Mouse (Mus musculus) intestine, embryonic 15.5 days (tissue): ENCODE results near the gene Erlin1. TPM values are rescaled to one million over a fixed set of nuclear protein-coding genes. Genes with fewer than 3 reads are reported as not detected.
A peak's percentile ranks its signal among the peaks of the same experiment; 100 is the strongest.

Experiments
- ATAC-seq: fragments of 200-750 bp; cut with Nextera tagmentation; 2 replicates; pipeline ENCODE4 v1.8.0; 2017; ENCODE audit warnings: moderate TSS enrichment, moderate library complexity
- H3K27ac ChIP-seq: fragments of 300-500 bp; sonication (generic); 2 replicates; pipeline ENCODE4 v1.5.1; 2015; ENCODE audit warnings: mild to moderate bottlenecking, inconsistent platforms
- H3K27me3 ChIP-seq: fragments of 300-500 bp; sonication (generic); replicated peaks from 2 replicates; pipeline ENCODE4 v1.6.1; 2015; ENCODE audit warnings: inconsistent platforms
- H3K36me3 ChIP-seq: fragments of 300-500 bp; sonication (generic); 2 replicates; pipeline ENCODE4 v1.6.1; 2015; ENCODE audit warnings: inconsistent platforms
- H3K4me1 ChIP-seq: fragments of 300-500 bp; sonication (generic); replicated peaks from 2 replicates; pipeline ENCODE4 v1.6.1; 2015; ENCODE audit warnings: inconsistent platforms
- H3K4me2 ChIP-seq: fragments of 300-500 bp; sonication (generic); replicated peaks from 2 replicates; pipeline ENCODE4 v1.6.1; 2015; ENCODE audit warnings: mild to moderate bottlenecking, inconsistent platforms
- H3K4me3 ChIP-seq: fragments of 300-500 bp; sonication (generic); replicated peaks from 2 replicates; pipeline ENCODE4 v1.5.1; 2015; ENCODE audit warnings: inconsistent platforms
- H3K9ac ChIP-seq: fragments of 300-500 bp; sonication (generic); 2 replicates; pipeline ENCODE4 v1.6.1; 2015; ENCODE audit warnings: inconsistent platforms
- H3K9me3 ChIP-seq: fragments of 300-500 bp; sonication (generic); 2 replicates; pipeline ENCODE4 v1.6.1; 2016; ENCODE audit warnings: inconsistent platforms
- WGBS: fragments of 180-500 bp; shearing (Covaris S2); methylation state at CpG from one replicate; pipeline ENCODE4 v1.1.7; 2015; 5-methylcytosine and 5-hydroxymethylcytosine counted together
- polyA plus RNA-seq: library from polyadenylated mRNA; unstranded; fragments of >200 nt; fragmentation: Nextera tagmentation; extraction: Ambion mirVana; gene quantifications from 2 replicates; pipeline ENCODE4 v1.2.1, GENCODE M21; 2015

Erlin1 gene
- polyA plus RNA-seq, 1 experiment from 2014 or later: 38.4 TPM

DNA sequence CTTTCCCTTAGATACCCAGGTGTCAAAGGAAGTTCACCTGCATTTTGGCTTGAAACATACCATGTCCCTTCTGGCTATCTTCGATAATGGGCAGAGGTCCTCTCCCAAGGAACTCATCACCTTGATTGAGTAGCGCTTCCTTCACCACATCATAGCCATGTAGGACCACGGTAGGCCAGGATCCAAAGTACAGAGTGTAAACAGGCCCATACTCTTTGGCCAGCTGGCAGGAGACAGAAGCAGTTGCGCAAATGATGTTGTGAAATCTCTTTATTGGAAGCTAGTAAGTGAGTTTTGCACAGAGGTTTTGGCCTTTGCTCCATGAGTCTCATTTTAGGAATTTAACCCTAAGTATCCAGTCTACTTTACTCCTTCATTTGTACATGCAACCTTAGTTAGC, 48.1 kb downstream of the Erlin1 start:
- no peaks in the 10 kb centered on the region for H3K9me3 ChIP-seq
- H3K27ac ChIP-seq: no peak overlapping the region
- 65% methylated on average over 4 of the region's 4 CpGs for WGBS
- no peaks in the 10 kb centered on the region for H3K36me3 ChIP-seq
- peak; percentile 66 for ATAC-seq
- H3K4me1 ChIP-seq: no peaks in the 10 kb centered on the region
- no peak overlapping the region for H3K4me2 ChIP-seq
- H3K27me3 ChIP-seq: no peaks in the 10 kb centered on the region
- H3K4me3 ChIP-seq: no peak overlapping the region
- no peak overlapping the region for H3K9ac ChIP-seq

GRCm38 (mm10) chr19:44019739-44020138, 49.8 kb downstream of the Erlin1 start:
- H3K4me1 ChIP-seq: no peaks in the 10 kb centered on the region
- H3K4me3 ChIP-seq: no peak overlapping the region
- WGBS: 57% methylated on average over 7 of the region's 7 CpGs
- no peak overlapping the region for H3K9ac ChIP-seq
- no peaks in the 10 kb centered on the region for H3K27me3 ChIP-seq
- H3K9me3 ChIP-seq: no peaks in the 10 kb centered on the region
- H3K27ac ChIP-seq: no peak overlapping the region
- no peak for ATAC-seq
- no peaks in the 10 kb centered on the region for H3K36me3 ChIP-seq
- no peak overlapping the region for H3K4me2 ChIP-seq

- no peak overlapping the region for H3K4me3 ChIP-seq
- H3K9me3 ChIP-seq: no peaks in the 10 kb centered on the region
- no peak overlapping the region for H3K27ac ChIP-seq
- no peaks in the 10 kb centered on the region for H3K27me3 ChIP-seq
- no peaks in the 10 kb centered on the region for H3K4me1 ChIP-seq
- no peak overlapping the region for H3K4me2 ChIP-seq
- H3K36me3 ChIP-seq: no peaks in the 10 kb centered on the region
- 52% methylated on average over 6 of the region's 6 CpGs for WGBS
- H3K9ac ChIP-seq: no peak overlapping the region
- ATAC-seq: peak; percentile 51; the same call in 1 of the 2 replicates
These were observed 55.7 kb downstream of the Erlin1 start for GRCm38 (mm10) chr19:44013862-44014261.

- H3K4me1 ChIP-seq: no peaks in the 10 kb centered on the region; the same call in 1 of the 2 replicates
- peak; percentile 63 for ATAC-seq
- no peaks in the 10 kb centered on the region for H3K27me3 ChIP-seq
- 0 out of 2 replicates have a peak overlapping the region, but pooled peaks have one; percentile 12 for H3K4me2 ChIP-seq
- H3K4me3 ChIP-seq: no peak overlapping the region
- H3K9ac ChIP-seq: no peak overlapping the region
- no peaks in the 10 kb centered on the region for H3K36me3 ChIP-seq
- 34% methylated on average over 15 of the region's 15 CpGs for WGBS
- no peak overlapping the region for H3K27ac ChIP-seq
- no peaks in the 10 kb centered on the region for H3K9me3 ChIP-seq
These were observed 60.8 kb downstream of the Erlin1 start for GRCm38 (mm10) chr19:44008784-44009183.

DNA sequence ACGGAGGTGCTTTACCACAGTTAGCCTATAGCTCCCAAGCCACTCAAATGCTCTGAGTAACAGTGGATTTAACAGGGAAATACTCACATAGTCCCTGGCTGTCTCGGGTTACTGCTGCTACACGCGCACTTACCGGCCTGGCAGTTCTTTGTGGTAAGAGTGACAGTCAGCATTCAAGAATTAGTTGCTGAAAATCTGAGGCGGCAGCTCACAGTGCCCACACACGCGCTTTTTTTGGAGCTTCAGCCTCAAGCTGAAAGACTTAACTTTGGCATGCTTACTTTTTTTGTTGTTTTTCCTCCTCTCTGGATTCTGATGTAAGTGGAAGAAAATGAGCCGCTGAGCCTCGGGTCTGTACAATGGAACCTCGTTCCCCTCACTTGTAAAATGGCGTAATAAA, 62.4 kb downstream of the Erlin1 start:
- WGBS: 68% methylated on average over 12 of the region's 12 CpGs
- Histone ChIP-seq H3K9me3 (no peaks in the 10 kb centered on the region), H3K4me1 (no peaks in the 10 kb centered on the region; the same call in 1 of the 2 replicates), H3K4me3 (no peak overlapping the region), H3K27me3 (no peaks in the 10 kb centered on the region), H3K9ac (no peak overlapping the region), H3K4me2 (no peak overlapping the region), H3K27ac (no peak overlapping the region), H3K36me3 (no peaks in the 10 kb centered on the region)
- no peak for ATAC-seq

- no peak overlapping the region for H3K4me2 ChIP-seq
- H3K4me1 ChIP-seq: no peaks in the 10 kb centered on the region; the same call in 1 of the 2 replicates
- WGBS: 59% methylated on average over 4 of the region's 4 CpGs
- no peaks in the 10 kb centered on the region for H3K27me3 ChIP-seq
- no peaks in the 10 kb centered on the region for H3K9me3 ChIP-seq
- H3K36me3 ChIP-seq: no peaks in the 10 kb centered on the region
- H3K27ac ChIP-seq: no peak overlapping the region
- H3K9ac ChIP-seq: no peak overlapping the region
- ATAC-seq: no peak
- no peak overlapping the region for H3K4me3 ChIP-seq
These were observed 64.6 kb downstream of the Erlin1 start for GRCm38 (mm10) chr19:44005025-44005424.

DNA sequence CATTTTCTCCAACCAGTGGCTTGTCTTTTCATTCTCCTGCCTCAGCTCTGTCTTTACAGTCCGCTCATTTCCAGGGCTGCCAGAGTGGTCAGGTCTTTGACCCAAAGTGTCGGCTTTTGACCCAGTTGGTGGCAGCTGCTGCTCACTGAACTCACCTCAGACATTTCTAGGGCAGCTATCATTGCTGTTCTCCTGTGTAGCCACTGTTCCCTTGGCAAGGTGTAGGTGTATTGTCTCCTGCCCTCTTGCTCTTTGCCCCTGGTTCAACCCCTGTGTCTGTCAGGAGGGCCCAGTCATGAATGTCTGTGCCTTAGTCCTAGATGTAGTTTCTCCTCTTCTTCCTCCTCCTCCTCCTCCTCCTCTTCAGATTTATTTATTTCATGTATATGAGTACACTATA, 65.3 kb downstream of the Erlin1 start:
- H3K4me3 ChIP-seq: no peak overlapping the region
- WGBS: 96% methylated on average over 2 of the region's 2 CpGs
- no peaks in the 10 kb centered on the region for H3K9me3 ChIP-seq
- no peaks in the 10 kb centered on the region for H3K36me3 ChIP-seq
- H3K27me3 ChIP-seq: no peaks in the 10 kb centered on the region
- ATAC-seq: no peak
- no peak overlapping the region for H3K27ac ChIP-seq
- no peak overlapping the region for H3K9ac ChIP-seq
- no peaks in the 10 kb centered on the region; the same call in 1 of the 2 replicates for H3K4me1 ChIP-seq
- H3K4me2 ChIP-seq: no peak overlapping the region

- no peak overlapping the region for H3K4me3 ChIP-seq
- no peak overlapping the region for H3K9ac ChIP-seq
- no peak overlapping the region for H3K27ac ChIP-seq
- H3K4me1 ChIP-seq: no peaks in the 10 kb centered on the region
- no peaks in the 10 kb centered on the region for H3K27me3 ChIP-seq
- no peaks in the 10 kb centered on the region for H3K9me3 ChIP-seq
- 86% methylated on average over 5 of the region's 5 CpGs for WGBS
- ATAC-seq: no peak
- H3K36me3 ChIP-seq: no peaks in the 10 kb centered on the region
- no peak overlapping the region for H3K4me2 ChIP-seq
These were observed 68.9 kb downstream of the Erlin1 start for GRCm38 (mm10) chr19:44000720-44001119.

- Histone ChIP-seq H3K9me3 (no peaks in the 10 kb centered on the region), H3K27ac (no peak overlapping the region), H3K4me3 (no peak overlapping the region), H3K36me3 (no peaks in the 10 kb centered on the region), H3K4me2 (no peak overlapping the region), H3K9ac (no peak overlapping the region), H3K27me3 (no peaks in the 10 kb centered on the region), H3K4me1 (no peaks in the 10 kb centered on the region)
- no peak for ATAC-seq
- WGBS: 60% methylated on average over 1 of the region's 1 CpGs
These were observed 69.5 kb downstream of the Erlin1 start for GRCm38 (mm10) chr19:44000061-44000460.

DNA sequence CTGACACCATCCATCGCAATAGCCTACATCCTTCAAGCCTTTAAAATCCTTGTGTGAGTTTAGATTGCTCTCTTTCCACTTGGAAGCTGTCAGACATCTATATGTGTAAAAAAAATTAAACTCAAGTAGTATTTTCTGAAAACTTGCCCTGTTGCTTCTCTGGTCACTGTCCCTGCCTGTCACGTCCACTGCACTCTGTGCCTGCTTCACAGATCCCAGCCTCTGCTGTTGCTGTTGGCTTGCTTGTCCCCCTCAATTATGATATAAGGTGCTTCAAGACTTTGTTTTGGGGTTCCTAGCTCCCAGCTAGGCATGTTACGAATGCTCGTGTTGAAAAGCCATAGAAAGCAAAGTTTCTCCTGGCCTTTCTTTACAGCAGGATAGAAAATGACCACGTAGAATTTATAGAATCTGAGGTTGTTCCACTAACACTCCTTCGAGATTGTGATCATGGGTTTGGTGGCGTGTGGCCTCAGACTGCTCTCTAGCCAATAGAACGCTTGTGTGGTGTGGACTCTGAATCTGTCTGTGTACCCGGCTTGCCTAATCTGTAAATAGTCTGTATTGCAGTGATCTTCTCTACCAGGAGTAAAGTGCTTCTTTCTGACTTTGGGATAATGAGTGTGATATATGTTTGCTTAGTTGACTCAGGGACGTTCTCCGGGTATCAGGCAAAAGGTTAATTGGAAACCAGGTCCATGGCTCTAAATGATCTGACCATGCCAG, 70.6 kb downstream of the Erlin1 start:
- Histone ChIP-seq H3K27ac (0 out of 2 replicates have a peak overlapping the region, but pooled peaks have one; percentile 13), H3K4me2 (no peak overlapping the region), H3K9ac (no peak overlapping the region), H3K4me3 (no peak overlapping the region), H3K9me3 (no peaks in the 10 kb centered on the region), H3K36me3 (no peaks in the 10 kb centered on the region), H3K4me1 (no peaks in the 10 kb centered on the region), H3K27me3 (no peaks in the 10 kb centered on the region)
- ATAC-seq: peak; percentile 71
- 71% methylated on average over 11 of the region's 11 CpGs for WGBS

GRCm38 (mm10) chr19:43998101-43998500, 71.5 kb downstream of the Erlin1 start:
- H3K9me3 ChIP-seq: no peaks in the 10 kb centered on the region
- H3K4me3 ChIP-seq: no peak overlapping the region
- no peak for ATAC-seq
- H3K4me1 ChIP-seq: no peaks in the 10 kb centered on the region
- H3K27me3 ChIP-seq: no peaks in the 10 kb centered on the region
- H3K4me2 ChIP-seq: no peak overlapping the region
- no peak overlapping the region for H3K27ac ChIP-seq
- H3K36me3 ChIP-seq: no peaks in the 10 kb centered on the region
- H3K9ac ChIP-seq: no peak overlapping the region
- WGBS: 78% methylated on average over 10 of the region's 10 CpGs

GRCm38 (mm10) chr19:43995427-43995826, 74.2 kb downstream of the Erlin1 start:
- no peaks in the 10 kb centered on the region for H3K36me3 ChIP-seq
- no peaks in the 10 kb centered on the region for H3K9me3 ChIP-seq
- WGBS: 77% methylated on average over 7 of the region's 7 CpGs
- H3K9ac ChIP-seq: no peak overlapping the region
- no peak overlapping the region for H3K4me3 ChIP-seq
- no peaks in the 10 kb centered on the region for H3K27me3 ChIP-seq
- ATAC-seq: no peak
- H3K4me1 ChIP-seq: no peaks in the 10 kb centered on the region
- H3K4me2 ChIP-seq: no peak overlapping the region
- H3K27ac ChIP-seq: no peak overlapping the region

DNA sequence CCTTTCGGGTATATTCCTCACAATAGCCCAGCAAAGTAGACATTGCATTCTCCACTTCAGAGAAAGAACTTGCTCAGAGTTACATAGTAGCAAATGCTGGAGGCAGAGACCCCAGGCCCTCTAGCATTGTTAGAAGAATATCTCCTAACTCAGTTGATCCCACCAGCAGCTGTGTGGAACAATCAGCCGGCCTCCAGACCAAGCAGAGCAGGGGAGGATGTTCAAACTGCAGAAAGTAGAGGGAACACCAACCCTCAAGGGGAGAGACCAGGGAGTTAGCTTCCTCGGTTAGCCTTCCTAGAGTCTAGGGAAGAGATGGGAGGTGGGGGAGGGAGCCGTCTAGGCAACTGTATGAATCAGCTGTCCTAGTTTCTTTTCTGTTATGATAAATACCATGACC, 77.1 kb downstream of the Erlin1 start:
- Histone ChIP-seq H3K4me1 (no peaks in the 10 kb centered on the region), H3K36me3 (no peaks in the 10 kb centered on the region), H3K4me2 (no peak overlapping the region), H3K9me3 (no peaks in the 10 kb centered on the region), H3K4me3 (no peak overlapping the region), H3K9ac (no peak overlapping the region), H3K27ac (no peak overlapping the region), H3K27me3 (no peaks in the 10 kb centered on the region)
- WGBS: 60% methylated on average over 4 of the region's 4 CpGs
- ATAC-seq: no peak
